Mouse (Mus musculus) thymus, postnatal 4 days (tissue): ENCODE measurements around the gene Psmd5.
"Not testable (repeated sequence)": the region's sequence is repeated elsewhere in the genome, so short reads cannot be mapped to it uniquely, and the experiment has no call there.

ENCODE experiments used
- DNase-seq: peaks from one replicate; pipeline ENCODE4 v3.0.0; 2021

Gene Psmd5

GRCm38 (mm10) chr2:34825827-34826459 is 48.8 kb downstream of the Psmd5 start, which contains the start of gene Fbxw2:
Gene Fbxw2, minus strand, starts transcription at chr2:34826311.
- DNase-seq, result peak; percentile 94

- no peak for DNase-seq
Observed at GRCm38 (mm10) chr2:34818492-34818891, 56.3 kb downstream of the Psmd5 start.

GRCm38 (mm10) chr2:34815893-34816292 is 58.9 kb downstream of the Psmd5 start:
- not testable (repeated sequence) for DNase-seq

DNA sequence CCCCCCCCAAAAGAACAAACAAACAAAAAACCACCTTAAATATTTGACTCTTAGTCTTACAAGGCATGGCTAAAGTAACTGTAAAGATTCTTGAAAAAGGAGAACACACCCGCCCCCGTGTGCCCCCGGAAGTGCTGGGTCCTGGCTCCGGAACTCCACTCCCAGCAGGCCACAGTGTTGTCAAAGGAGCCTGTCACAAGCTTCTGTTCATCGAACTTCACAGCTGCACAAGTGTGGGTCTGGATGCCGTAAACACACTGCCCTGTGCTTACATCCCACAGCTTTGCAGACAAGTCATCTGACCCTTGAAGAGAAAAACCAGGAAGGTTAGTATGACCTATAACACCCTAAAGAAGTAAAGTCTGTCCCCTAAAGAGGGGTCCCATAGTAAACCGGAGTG is 62.1 kb downstream of the Psmd5 start:
- no peak for DNase-seq

- no peak for DNase-seq
Observed at GRCm38 (mm10) chr2:34810775-34811174, 64.0 kb downstream of the Psmd5 start.

DNA sequence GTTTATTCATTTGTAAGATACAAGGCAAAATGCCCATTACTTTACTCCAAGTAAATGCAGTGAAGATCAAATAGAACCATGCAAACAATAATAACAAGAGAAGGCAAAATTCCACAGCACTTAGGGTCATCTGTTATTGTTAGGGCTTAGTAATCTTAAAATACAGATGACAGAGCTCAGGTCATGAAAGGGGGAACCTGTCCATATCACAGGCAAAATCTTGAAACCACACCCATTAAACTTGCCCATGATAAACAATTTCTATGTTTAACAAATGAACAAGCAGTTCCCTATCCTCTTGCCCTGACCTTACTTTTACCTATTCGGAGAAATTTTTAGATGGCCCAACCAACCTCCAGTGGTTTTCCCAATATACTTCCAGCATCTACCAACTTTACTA is 65.2 kb downstream of the Psmd5 start:
- no peak for DNase-seq

GRCm38 (mm10) chr2:34808057-34808456 is 66.7 kb downstream of the Psmd5 start:
- no peak for DNase-seq

GRCm38 (mm10) chr2:34805364-34805950 is 69.3 kb downstream of the Psmd5 start:
- no peak for DNase-seq

DNA sequence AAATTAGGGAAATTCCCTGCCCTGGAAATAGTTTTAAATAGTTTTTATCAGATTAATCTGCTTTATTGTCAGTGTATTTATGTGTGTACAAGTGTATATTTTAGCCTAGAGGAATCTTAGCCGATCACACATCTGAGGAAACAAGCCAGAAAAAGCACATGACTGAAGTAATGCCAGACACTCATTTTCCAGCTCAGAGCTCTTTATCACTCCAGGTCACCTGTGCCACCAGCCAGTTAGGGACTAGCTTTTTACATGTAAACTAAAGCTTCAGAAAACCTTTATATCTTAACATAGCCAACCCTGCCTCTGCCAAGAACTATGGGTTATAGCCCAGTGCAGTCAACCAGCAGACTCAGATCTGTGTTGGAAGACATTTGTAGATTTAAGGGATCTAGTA is 70.0 kb downstream of the Psmd5 start:
- no peak for DNase-seq

GRCm38 (mm10) chr2:34804172-34804571 is 70.6 kb downstream of the Psmd5 start:
- no peak for DNase-seq

GRCm38 (mm10) chr2:34803746-34804145 is 71.0 kb downstream of the Psmd5 start:
- no peak for DNase-seq

- peak; percentile 54 for DNase-seq
Observed at GRCm38 (mm10) chr2:34802565-34803245, 72.1 kb downstream of the Psmd5 start.

- DNase-seq, result peak; percentile 95
Observed at GRCm38 (mm10) chr2:34801516-34802482, 73.0 kb downstream of the Psmd5 start.

GRCm38 (mm10) chr2:34800371-34800770 is 74.4 kb downstream of the Psmd5 start:
- DNase-seq, result no peak
